Mouse (Mus musculus) lung, postnatal 0 days (tissue): Measurements from ENCODE around the gene Olfr548-ps1. TPM values are rescaled to one million over a fixed set of nuclear protein-coding genes. Genes with fewer than 3 reads are reported as not detected.

Experiments used
- ATAC-seq: fragments of 200-750 bp; cut with Nextera tagmentation; 2 replicates; pipeline ENCODE4 v1.8.0; 2017; ENCODE audit warnings: moderate library complexity
- DNase-seq: peaks from one replicate; pipeline ENCODE4 v3.0.0-alpha.2; 2016; ENCODE audit warnings: low spot score
- H3K27ac ChIP-seq: fragments of 300-500 bp; sonication (generic); 2 replicates; pipeline ENCODE4 v1.5.1; 2014; ENCODE audit warnings: antibody characterized with exemption, mild to moderate bottlenecking, low read length, mixed read lengths
- H3K27me3 ChIP-seq: fragments of 300-500 bp; sonication (generic); replicated peaks from 2 replicates; pipeline ENCODE4 v1.6.1; 2014; ENCODE audit warnings: low read length, mixed read lengths; ENCODE audit not compliant: insufficient read depth
- H3K36me3 ChIP-seq: fragments of 300-500 bp; sonication (generic); 2 replicates; pipeline ENCODE4 v1.6.1; 2014; ENCODE audit warnings: low read length, mixed read lengths; ENCODE audit not compliant: insufficient read depth
- H3K4me1 ChIP-seq: fragments of 300-500 bp; sonication (generic); 2 replicates; pipeline ENCODE4 v1.6.1; 2014; ENCODE audit warnings: antibody characterized with exemption, low read depth, low read length, mixed read lengths; ENCODE audit not compliant: insufficient read depth
- H3K4me2 ChIP-seq: fragments of 300-500 bp; sonication (generic); replicated peaks from 2 replicates; pipeline ENCODE4 v1.6.1; 2014; ENCODE audit warnings: low read depth, mild to moderate bottlenecking, low read length, moderate library complexity, mixed read lengths
- H3K4me3 ChIP-seq: fragments of 300-500 bp; sonication (generic); 2 replicates; pipeline ENCODE4 v1.5.1; 2014; ENCODE audit warnings: low read depth, low read length
- H3K9ac ChIP-seq: fragments of 300-500 bp; sonication (generic); replicated peaks from 2 replicates; pipeline ENCODE4 v1.6.1; 2014; ENCODE audit warnings: low read depth, mild to moderate bottlenecking
- H3K9me3 ChIP-seq: fragments of 300-500 bp; sonication (generic); 2 replicates; pipeline ENCODE4 v1.6.1; 2016; ENCODE audit warnings: low read length, mixed read lengths
- CTCF ChIP-seq: IDR thresholded peaks from 2 replicates; pipeline ENCODE4 v1.5.1; 2016; ENCODE audit warnings: antibody characterized with exemption, mild to moderate bottlenecking
- EP300 ChIP-seq: IDR thresholded peaks from 2 replicates; pipeline ENCODE4 v1.6.1; 2016; ENCODE audit warnings: antibody characterized with exemption, mild to moderate bottlenecking, control low read depth
- WGBS: fragments of 180-500 bp; shearing (Covaris S2); extraction: QIAGEN DNeasy Blood & Tissue Kit; methylation state at CpG from one replicate; pipeline ENCODE4 v1.1.7; 2014; 5-methylcytosine and 5-hydroxymethylcytosine counted together
- polyA plus RNA-seq: library from polyadenylated mRNA; unstranded; fragments of >200 nt; fragmentation: Nextera tagmentation; extraction: Ambion mirVana; gene quantifications from 2 replicates; pipeline ENCODE4 v1.2.1, GENCODE M21; 2015

The Olfr548-ps1 gene
- polyA plus RNA-seq, 1 experiment from 2014 or later = not detected

GRCm38 (mm10) chr7:102509726-102510125 is 31.0 kb upstream of the Olfr548-ps1 start:
- no peaks in the 10 kb centered on the region for H3K36me3 ChIP-seq
- ATAC-seq = no peak

GRCm38 (mm10) chr7:102511927-102512326 is 28.8 kb upstream of the Olfr548-ps1 start:
- WGBS = 84% methylated on average over 10 of the region's 10 CpGs

More at GRCm38 (mm10) chr7:102509726-102510125, 31.0 kb upstream of the Olfr548-ps1 start:
- Histone ChIP-seq H3K27me3 (no peaks in the 10 kb centered on the region), H3K9ac (no peak overlapping the region), H3K4me2 (no peak overlapping the region), H3K27ac (no peak overlapping the region), H3K4me1 (no peaks in the 10 kb centered on the region), H3K4me3 (no peak overlapping the region), H3K9me3 (no peaks in the 10 kb centered on the region)
- 86% methylated on average over 7 of the region's 7 CpGs for WGBS
- TF ChIP-seq EP300 (no peak), CTCF (no peak)
- no peak for DNase-seq

GRCm38 (mm10) chr7:102512814-102513435 is 27.8 kb upstream of the Olfr548-ps1 start:
- TF ChIP-seq EP300 (no peak), CTCF (peak; percentile 85)
- ATAC-seq (peak; percentile 95), DNase-seq (peak; percentile 81)
- peak overlapping the region; percentile 43 for H3K9ac ChIP-seq
- no peaks in the 10 kb centered on the region for H3K9me3 ChIP-seq
- no peaks in the 10 kb centered on the region for H3K4me1 ChIP-seq
- H3K36me3 ChIP-seq = no peaks in the 10 kb centered on the region
- peak overlapping the region; percentile 31; the same call in 1 of the 2 replicates for H3K4me3 ChIP-seq
- peak overlapping the region; percentile 91 for H3K4me2 ChIP-seq
- 1% methylated on average over 48 of the region's 54 CpGs for whole genome bisulfite sequencing
- no peak overlapping the region for H3K27ac ChIP-seq
- no peaks in the 10 kb centered on the region for H3K27me3 ChIP-seq

More at GRCm38 (mm10) chr7:102511927-102512326, 28.8 kb upstream of the Olfr548-ps1 start:
- no peak overlapping the region for H3K4me2 ChIP-seq
- no peak for TF ChIP-seq EP300
- no peak overlapping the region for H3K9ac ChIP-seq
- H3K27ac ChIP-seq = no peak overlapping the region
- H3K27me3 ChIP-seq = no peaks in the 10 kb centered on the region
- H3K36me3 ChIP-seq = no peaks in the 10 kb centered on the region
- no peak for DNase-seq
- H3K4me3 ChIP-seq = no peak overlapping the region
- no peak for ATAC-seq
- no peaks in the 10 kb centered on the region for H3K9me3 ChIP-seq
- H3K4me1 ChIP-seq = no peaks in the 10 kb centered on the region

GRCm38 (mm10) chr7:102514144-102514543 is 26.6 kb upstream of the Olfr548-ps1 start:
- Histone ChIP-seq H3K4me1 (no peaks in the 10 kb centered on the region), H3K9me3 (no peaks in the 10 kb centered on the region), H3K4me2 (no peak overlapping the region), H3K4me3 (no peak overlapping the region), H3K36me3 (no peaks in the 10 kb centered on the region), H3K27me3 (no peaks in the 10 kb centered on the region), H3K9ac (no peak overlapping the region), H3K27ac (no peak overlapping the region)
- ATAC-seq (no peak), DNase-seq (no peak)
- TF ChIP-seq EP300 (no peak), CTCF (no peak)
- 49% methylated on average over 4 of the region's 4 CpGs for WGBS

- WGBS = 37% methylated on average over 10 of the region's 10 CpGs
- H3K4me3 ChIP-seq = no peak overlapping the region
- H3K27ac ChIP-seq = no peak overlapping the region
- no peaks in the 10 kb centered on the region for H3K36me3 ChIP-seq
- DNase-seq (peak; percentile 34), ATAC-seq (peak; percentile 37)
- H3K27me3 ChIP-seq = no peaks in the 10 kb centered on the region
- H3K4me1 ChIP-seq = no peaks in the 10 kb centered on the region
- H3K9me3 ChIP-seq = no peaks in the 10 kb centered on the region
- no peak overlapping the region for H3K4me2 ChIP-seq
- no peak for TF ChIP-seq EP300
- no peak for TF ChIP-seq CTCF
- H3K9ac ChIP-seq = no peak overlapping the region
Measured at GRCm38 (mm10) chr7:102516261-102517050, 24.2 kb upstream of the Olfr548-ps1 start.

GRCm38 (mm10) chr7:102517051-102517335 is 23.7 kb upstream of the Olfr548-ps1 start:
- 68% methylated on average over 2 of the region's 2 CpGs for WGBS
- no peak for ATAC-seq
- no peak for DNase-seq
- no peaks in the 10 kb centered on the region for H3K4me1 ChIP-seq
- no peak overlapping the region for H3K4me3 ChIP-seq
- no peaks in the 10 kb centered on the region for H3K9me3 ChIP-seq
- H3K27me3 ChIP-seq = no peaks in the 10 kb centered on the region
- no peak overlapping the region for H3K9ac ChIP-seq
- H3K36me3 ChIP-seq = no peaks in the 10 kb centered on the region
- no peak overlapping the region for H3K4me2 ChIP-seq
- TF ChIP-seq EP300 (no peak), CTCF (no peak)
- no peak overlapping the region for H3K27ac ChIP-seq
